In the genomic region with DNA sequence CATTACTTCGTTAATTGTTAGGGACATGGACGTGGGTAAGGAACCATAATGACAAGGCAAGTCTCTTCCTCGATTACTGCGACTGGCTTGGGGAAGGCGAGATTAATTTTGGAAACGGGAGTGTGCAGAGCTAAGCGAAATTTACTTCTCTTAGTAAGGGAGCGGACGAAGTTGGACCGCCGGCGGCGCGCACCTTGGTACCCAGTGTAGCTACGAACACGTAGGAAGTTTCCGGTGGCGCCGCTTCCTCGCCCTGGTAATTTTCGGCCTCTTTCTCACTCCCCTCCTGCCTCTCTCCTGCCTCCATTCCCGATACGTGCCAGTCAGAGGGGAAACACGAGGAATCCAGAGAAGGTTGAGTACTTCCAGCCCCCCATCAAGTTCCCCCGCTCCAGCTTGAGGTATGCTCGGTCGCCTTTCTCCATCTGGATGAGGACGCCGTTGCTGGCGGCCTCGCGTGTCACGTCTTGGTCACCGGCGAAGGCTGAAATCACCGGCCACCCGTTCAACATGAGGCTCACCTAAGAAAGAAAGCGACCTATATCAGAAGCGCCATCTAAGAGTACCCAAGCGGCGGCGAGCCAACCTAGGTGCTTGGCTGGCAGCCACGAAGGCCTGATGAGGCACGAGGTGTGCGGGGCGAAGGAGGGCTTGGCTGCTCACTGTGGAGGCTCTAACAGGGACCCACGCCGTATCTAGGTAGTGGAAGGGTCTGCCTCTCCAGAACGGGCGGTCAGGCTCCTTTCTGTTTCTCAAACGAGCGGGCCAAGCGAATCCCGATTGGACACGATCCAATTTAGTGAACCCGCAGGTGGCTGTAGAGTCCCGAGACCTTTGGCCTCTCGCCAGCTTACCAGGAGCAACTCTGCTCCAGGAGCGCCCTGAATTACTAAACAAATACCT, we compare ENCODE assay signal across 9 mouse cellular contexts. TPM values are rescaled to one million over a fixed set of nuclear protein-coding genes. Genes with fewer than 3 reads are reported as not detected.
A peak's percentile ranks its signal among the peaks of the same experiment; 100 is the strongest.
DNase-seq lines count a peak whose midpoint lies in the region; ATAC-seq and TF ChIP-seq lines count a peak whose summit lies in the region.
"Had no signal": no experiment of that assay in that cellular context is flagged by ENCODE, and none has a peak within 500 bp of the region (broad histone marks: within the 10 kb centered on the region; RNA-seq: fewer than 3 reads in every experiment).

No protein-coding gene starts in this region.

- peaks cover 26% of the 10 kb centered on the region for H3K4me1 ChIP-seq in cerebellum, adult 2 months (ENCODE audit: control insufficient read depth, insufficient read depth, low read length)
- H3K4me1 ChIP-seq in forebrain, postnatal 0 days (ENCODE audit: insufficient read depth) = peaks cover 11% of the 10 kb centered on the region; the same call in 1 of the 2 replicates
- H3K4me1 ChIP-seq in kidney, embryonic 16.5 days (ENCODE audit: insufficient read depth, low read length) = peaks cover 25% of the 10 kb centered on the region
- peaks cover 64% of the 10 kb centered on the region for H3K4me1 ChIP-seq in neural tube, embryonic 13.5 days (replicated peaks)

- peak overlapping the region; percentile 90 for H3K4me2 ChIP-seq in forebrain, postnatal 0 days (ENCODE audit: low read depth)
- peak overlapping the region; percentile 39 for H3K4me2 ChIP-seq in kidney, embryonic 16.5 days (replicated peaks; ENCODE audit: low read depth, low read length)
- H3K4me2 ChIP-seq in neural tube, embryonic 13.5 days = peak overlapping the region; percentile 90

- H3K9ac ChIP-seq in forebrain, postnatal 0 days = 0 out of 2 replicates have a peak overlapping the region, but pooled peaks have one; percentile 11
- no peak overlapping the region for H3K9ac ChIP-seq in kidney, embryonic 16.5 days (replicated peaks; ENCODE audit: low read length)
- H3K9ac ChIP-seq in neural tube, embryonic 13.5 days = peak overlapping the region; percentile 86

- peak overlapping the region; percentile 99 for H3K4me3 ChIP-seq in cerebellum, adult 2 months (replicated peaks; ENCODE audit: insufficient read depth, low read depth, low read length)
- peak overlapping the region; percentile 69 for H3K4me3 ChIP-seq in forebrain, postnatal 0 days (ENCODE audit: low read depth, low read length)
- H3K4me3 ChIP-seq in kidney, embryonic 16.5 days (ENCODE audit: low read length) = peak overlapping the region; percentile 25
- H3K4me3 ChIP-seq in neural tube, embryonic 13.5 days = peak overlapping the region; percentile 64

- ATAC-seq in forebrain, postnatal 0 days = no peak
- no peak for ATAC-seq in kidney, embryonic 16.5 days (ENCODE audit: low FRiP score, low TSS enrichment)
- no peak for ATAC-seq in neural tube, embryonic 13.5 days (ENCODE audit: low read depth)

- peak; percentile 17 for DNase-seq in gastrocnemius, postnatal 10 days
- no peak for DNase-seq in gastrocnemius, postnatal 36 days
- DNase-seq in cerebellum, adult 2 months = peak; percentile 94
- peak; percentile 53 for DNase-seq in forebrain, postnatal 0 days
- no peak for DNase-seq in thymus, postnatal 4 days
- DNase-seq in layer of hippocampus, adult 11-12 months (ENCODE audit: low spot score) = no peak

- H3K9me3 ChIP-seq in forebrain, postnatal 0 days (ENCODE audit: low read length) = no peaks in the 10 kb centered on the region
- no peaks in the 10 kb centered on the region for H3K9me3 ChIP-seq in kidney, embryonic 16.5 days (ENCODE audit: low read length)
- no peaks in the 10 kb centered on the region for H3K9me3 ChIP-seq in neural tube, embryonic 13.5 days

- no peaks in the 10 kb centered on the region for H3K36me3 ChIP-seq in forebrain, postnatal 0 days (ENCODE audit: insufficient read depth)
- H3K36me3 ChIP-seq in kidney, embryonic 16.5 days (ENCODE audit: insufficient read depth, low read length) = no peaks in the 10 kb centered on the region
- no peaks in the 10 kb centered on the region for H3K36me3 ChIP-seq in neural tube, embryonic 13.5 days

- 1% methylated on average over 59 of the region's 59 CpGs for WGBS in cerebellum, adult 2 months
- 2% methylated on average over 59 of the region's 59 CpGs for WGBS in forebrain, postnatal 0 days
- WGBS in kidney, embryonic 16.5 days = under 1% methylated on average over 59 of the region's 59 CpGs
- under 1% methylated on average over 59 of the region's 59 CpGs for WGBS in neural tube, embryonic 13.5 days

- TF ChIP-seq CTCF in cerebellum, adult 2 months (IDR thresholded peaks at IDR 0.05; ENCODE audit: borderline replicate concordance, insufficient read depth, low read depth, low read length) = no peak; the same call in 1 of the 2 replicates
- no peak for TF ChIP-seq CTCF in forebrain, postnatal 0 days (IDR thresholded peaks at IDR 0.05; ENCODE audit: low read depth)

- peak; percentile 34; the same call in 1 of the 2 replicates for TF ChIP-seq POLR2A in cerebellum, adult 2 months (IDR thresholded peaks at IDR 0.05; ENCODE audit: borderline replicate concordance, insufficient read depth, low read length)

- H3K27me3 ChIP-seq in cerebellum, adult 2 months (ENCODE audit: control insufficient read depth, insufficient read depth, low read length) = no peaks in the 10 kb centered on the region
- peaks cover 60% of the 10 kb centered on the region for H3K27me3 ChIP-seq in forebrain, postnatal 0 days (ENCODE audit: insufficient read depth, low read length)
- H3K27me3 ChIP-seq in kidney, embryonic 16.5 days (ENCODE audit: insufficient read depth, low read length) = peaks cover 96% of the 10 kb centered on the region
- peaks cover 83% of the 10 kb centered on the region for H3K27me3 ChIP-seq in neural tube, embryonic 13.5 days

- H3K27ac ChIP-seq in cerebellum, adult 2 months (ENCODE audit: insufficient read depth, low read length) = peak overlapping the region; percentile 99
- no peak overlapping the region for H3K27ac ChIP-seq in forebrain, postnatal 0 days (ENCODE audit: low read depth, low read length)
- H3K27ac ChIP-seq in kidney, embryonic 16.5 days (ENCODE audit: low read length) = no peak overlapping the region
- peak overlapping the region; percentile 92 for H3K27ac ChIP-seq in neural tube, embryonic 13.5 days (replicated peaks)

- intact Hi-C loops in gastrocnemius, postnatal 36 days (cut with DNase I) = loop anchor here (10.0 kb wide), 1 partner anchor 255 kb away; no protein-coding TSS in a partner anchor

RNA-seq across cellular contexts. Expression of a gene that starts 2.2 kb away (rescaled TPM):
- total RNA-seq in gastrocnemius, postnatal 10 days (2021) = under 1 TPM in 1 of 2 experiments, not detected in 1; 0.29 TPM
- total RNA-seq in gastrocnemius, postnatal 36 days (2021) = not detected
- polyA plus RNA-seq in cerebellum, adult 2 months (2012; rRNA removed) = 886 and 1,066 TPM in 2 replicates
- total RNA-seq in forebrain, postnatal 0 days (2014; rRNA removed) = 52.2 and 63.2 TPM in 2 replicates
- 10.4 and 14.7 TPM in 2 replicates for polyA plus RNA-seq in forebrain, postnatal 0 days (2015; fragmentation: Nextera tagmentation; extraction: Ambion mirVana)
- 0.06 TPM in 1 of 2 replicates, not detected in the other for polyA plus RNA-seq in kidney, embryonic 16.5 days (2015; fragmentation: Nextera tagmentation; extraction: Ambion mirVana)
- polyA plus RNA-seq in neural tube, embryonic 13.5 days (2015; fragmentation: Nextera tagmentation; extraction: Ambion mirVana) = 25.7 and 28.1 TPM in 2 replicates
- total RNA-seq: liver, adult 2 months had no signal
- polyA plus RNA-seq: liver, adult 2 months had no signal

Comparison
In these comparisons a context has a peak if more than half of its experiments do, and no peak if none do; other contexts are left out.
1. DNase-seq: peak in gastrocnemius, postnatal 10 days (single experiment), cerebellum, adult 2 months (2 of 2) and forebrain, postnatal 0 days (single experiment); none in gastrocnemius, postnatal 36 days (0 of 2), thymus, postnatal 4 days (single experiment) and layer of hippocampus, adult 11-12 months (single experiment).
2. H3K27ac ChIP-seq: peak in cerebellum, adult 2 months (single experiment) and neural tube, embryonic 13.5 days (single experiment); none in forebrain, postnatal 0 days (single experiment) and kidney, embryonic 16.5 days (single experiment).
3. H3K4me3 ChIP-seq: peak in every context shown above with its lines; median percentile 99 in cerebellum, adult 2 months; 69 in forebrain, postnatal 0 days; 64 in neural tube, embryonic 13.5 days; 25 in kidney, embryonic 16.5 days.
4. H3K4me2 ChIP-seq: peak in every context shown above with its lines; median percentile 90 in forebrain, postnatal 0 days; 90 in neural tube, embryonic 13.5 days; 39 in kidney, embryonic 16.5 days.
5. RNA of a gene that starts 2.2 kb away (polyA plus RNA-seq): 886 to 1,066 TPM in cerebellum, adult 2 months; 25.7 to 28.1 TPM in neural tube, embryonic 13.5 days, 10.4 to 14.7 TPM in forebrain, postnatal 0 days and 0.06 TPM in kidney, embryonic 16.5 days; every median in the first group is over 10 times any median in the second.